Mouse (Mus musculus): ENCODE data around the gene Fbxl2.
"Not testable (repeated sequence)": the region's sequence is repeated elsewhere in the genome, so short reads cannot be mapped to it uniquely, and the experiment has no call there.

Fbxl2 gene

DNA sequence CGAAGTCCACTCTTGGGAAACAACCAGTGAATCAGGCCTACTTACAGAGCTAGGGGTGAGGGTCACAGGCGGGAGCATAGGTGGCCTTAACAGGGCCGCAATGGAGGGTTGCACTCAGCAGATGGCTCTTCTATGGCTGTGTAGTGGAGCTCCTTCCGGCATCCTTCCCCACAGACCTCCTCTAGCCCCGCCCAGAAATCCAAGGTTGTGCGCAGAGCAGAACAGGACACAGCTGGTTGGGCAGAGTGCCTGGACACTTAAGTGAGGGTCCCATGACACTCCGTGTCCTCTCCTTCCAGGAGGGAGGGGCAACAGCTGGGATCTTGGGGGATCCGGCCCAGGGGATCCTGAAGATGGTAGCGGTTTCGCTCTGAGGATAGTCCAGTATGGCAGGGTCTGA, at the start of gene Fbxl2:
Gene Fbxl2 (minus strand): TSS at position 164 of the 400 bp plus-strand sequence.
- no peak for DNase-seq (ENCODE audit: low spot score)

DNA sequence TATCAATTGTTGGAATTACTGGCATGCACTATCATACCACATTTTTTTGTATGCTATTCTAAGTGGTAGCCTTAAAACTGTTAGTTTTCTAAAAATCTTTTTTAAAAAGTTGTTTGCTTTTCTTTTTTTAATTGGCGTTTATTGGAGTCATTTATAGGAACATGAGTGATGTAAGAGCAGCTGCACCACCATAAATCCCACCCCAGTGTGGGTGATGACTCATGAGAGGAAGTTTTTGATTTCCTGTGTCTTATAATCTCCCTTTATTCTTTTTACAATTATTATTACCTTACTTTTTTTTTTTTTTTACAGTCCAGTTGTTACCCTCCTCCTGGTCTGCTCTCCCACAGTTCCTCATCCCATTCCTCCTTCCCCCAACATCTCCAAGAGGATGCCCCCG, 48.9 kb upstream of the Fbxl2 start:
- no peak for DNase-seq (ENCODE audit: low spot score)

DNA sequence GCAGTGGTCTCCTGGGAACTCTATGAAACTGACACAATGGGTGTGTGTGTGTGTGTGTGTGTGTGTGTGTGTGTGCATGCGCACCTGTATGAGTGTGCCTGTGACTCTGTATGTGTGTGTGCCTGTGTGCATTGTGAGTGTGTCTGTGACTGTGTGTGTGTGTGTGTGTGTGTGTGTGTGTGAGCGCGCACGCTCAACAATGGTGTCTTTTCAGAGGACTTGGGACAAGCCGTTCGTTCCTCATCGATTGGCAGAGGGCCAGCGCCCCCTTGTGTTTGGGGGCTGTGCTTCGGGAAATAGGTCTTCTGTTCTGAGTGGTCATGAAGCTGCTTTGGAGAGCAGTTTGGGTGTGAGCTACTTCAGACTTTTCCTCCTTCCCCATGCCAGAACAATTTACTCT, 46.2 kb upstream of the Fbxl2 start:
- DNase-seq (ENCODE audit: low spot score), result peak; percentile 82

DNA sequence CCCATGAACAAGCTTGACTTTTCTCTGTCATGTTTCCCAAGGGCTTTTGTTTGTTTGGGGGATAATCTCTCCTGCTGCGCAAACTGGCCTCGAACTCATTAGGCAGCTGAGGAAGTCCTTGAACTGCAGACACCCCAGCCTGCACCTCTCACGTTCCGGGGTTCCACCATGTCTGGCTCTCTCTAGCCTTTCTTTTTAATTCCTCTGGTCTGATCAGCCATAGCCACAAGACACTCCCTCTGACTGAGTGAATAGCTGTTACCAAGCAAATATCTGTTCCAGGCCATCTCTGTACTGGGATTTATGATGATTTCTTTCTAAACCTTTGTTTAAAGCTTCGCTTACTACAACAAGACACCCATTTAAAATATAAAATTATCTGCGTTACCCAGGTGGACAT, 42.9 kb upstream of the Fbxl2 start:
- not testable (repeated sequence) for DNase-seq (ENCODE audit: low spot score)

DNA sequence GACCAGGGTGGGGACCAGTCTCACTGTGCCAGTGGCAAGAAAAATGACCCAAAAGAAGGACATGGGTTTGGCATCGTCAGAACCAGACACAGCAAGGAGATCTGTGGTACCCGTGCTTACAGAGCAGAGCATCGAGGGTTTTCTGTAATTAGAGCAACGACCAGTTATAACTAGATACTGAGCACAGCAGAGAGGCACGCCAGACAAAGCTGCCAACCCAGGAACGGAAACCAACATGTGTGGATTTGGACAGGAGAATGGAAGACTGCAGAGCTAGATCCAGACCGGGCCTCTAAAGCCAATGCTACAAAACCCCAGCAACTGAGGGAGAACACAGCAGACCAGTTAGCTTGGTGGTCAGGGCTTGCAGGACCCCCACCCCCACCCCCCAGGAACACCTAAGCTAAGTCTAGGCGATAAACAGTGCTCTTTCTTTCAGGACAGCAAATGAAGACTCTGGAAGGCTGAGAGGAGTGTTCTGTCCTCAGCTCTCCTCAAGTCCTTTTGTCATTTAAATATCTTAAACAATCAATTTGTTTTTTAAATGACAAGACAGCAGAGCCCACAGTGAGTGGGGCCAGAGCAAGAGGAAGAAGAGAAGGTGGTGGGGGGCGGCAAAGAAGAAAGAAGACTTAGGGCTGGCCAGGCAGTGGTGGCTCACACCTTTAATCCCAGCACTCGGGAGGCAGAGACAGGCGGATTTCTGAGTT, 41.3 kb upstream of the Fbxl2 start:
- DNase-seq (ENCODE audit: low spot score), result no peak

DNA sequence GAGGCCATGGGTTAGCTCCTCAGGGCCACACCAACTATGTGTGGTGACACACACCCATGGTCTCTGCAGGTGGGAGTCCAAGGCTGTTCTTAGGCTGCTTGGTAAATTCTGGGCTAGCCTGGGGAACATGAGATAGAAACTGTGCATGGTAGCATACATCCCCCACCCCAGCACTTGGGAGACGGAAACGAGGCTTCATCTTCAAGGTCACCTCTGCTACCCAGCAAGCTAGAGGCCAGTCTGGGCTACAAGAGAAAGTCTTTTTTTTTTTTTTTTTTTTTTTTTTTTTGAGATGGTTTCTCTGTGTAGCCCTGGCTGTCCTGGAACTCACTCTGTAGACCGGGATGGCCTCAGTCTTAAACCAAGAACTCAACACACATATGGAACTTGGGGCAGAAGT, 40.4 kb upstream of the Fbxl2 start:
- no peak for DNase-seq (ENCODE audit: low spot score)

DNA sequence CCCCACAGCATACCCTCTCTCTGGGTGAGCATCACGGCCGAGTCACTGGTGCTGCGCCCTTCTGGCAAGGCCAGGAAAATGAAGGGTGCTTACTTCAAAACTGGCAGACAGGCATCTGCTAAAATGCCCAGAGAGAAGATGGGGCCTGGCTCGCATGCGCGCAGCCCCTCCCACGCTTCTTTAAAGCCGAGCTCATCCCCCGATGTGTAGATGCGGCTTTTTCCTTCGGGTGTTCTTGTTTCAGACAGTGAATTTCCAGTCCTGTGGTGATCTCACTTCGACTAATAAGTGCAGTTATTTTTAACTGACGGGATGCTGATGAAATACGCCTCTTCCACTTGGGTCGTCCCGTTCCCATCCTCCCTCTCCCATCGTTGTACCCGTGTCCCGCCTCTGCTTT, 27.7 kb upstream of the Fbxl2 start:
- no peak for DNase-seq (ENCODE audit: low spot score)

DNA sequence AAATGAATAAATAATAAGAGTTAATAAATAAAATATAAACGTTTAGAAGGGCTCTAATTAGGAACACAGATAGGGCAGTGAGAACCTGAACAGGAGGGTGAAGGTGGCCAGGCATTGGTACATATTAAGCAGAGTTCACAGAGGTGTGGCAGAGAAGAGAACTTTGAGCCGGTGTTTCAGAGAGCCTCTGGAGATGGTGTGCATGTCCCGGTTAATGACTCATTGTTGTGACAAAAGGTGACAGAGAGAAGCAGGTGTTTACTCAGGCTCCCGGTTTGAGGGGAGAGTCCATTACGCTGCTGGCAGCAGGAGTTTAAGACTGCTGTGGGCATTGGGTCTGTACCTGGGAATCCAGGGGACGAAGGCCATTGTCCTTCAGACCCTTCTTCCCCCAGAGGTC, 23.4 kb upstream of the Fbxl2 start:
- DNase-seq (ENCODE audit: low spot score), result no peak

DNA sequence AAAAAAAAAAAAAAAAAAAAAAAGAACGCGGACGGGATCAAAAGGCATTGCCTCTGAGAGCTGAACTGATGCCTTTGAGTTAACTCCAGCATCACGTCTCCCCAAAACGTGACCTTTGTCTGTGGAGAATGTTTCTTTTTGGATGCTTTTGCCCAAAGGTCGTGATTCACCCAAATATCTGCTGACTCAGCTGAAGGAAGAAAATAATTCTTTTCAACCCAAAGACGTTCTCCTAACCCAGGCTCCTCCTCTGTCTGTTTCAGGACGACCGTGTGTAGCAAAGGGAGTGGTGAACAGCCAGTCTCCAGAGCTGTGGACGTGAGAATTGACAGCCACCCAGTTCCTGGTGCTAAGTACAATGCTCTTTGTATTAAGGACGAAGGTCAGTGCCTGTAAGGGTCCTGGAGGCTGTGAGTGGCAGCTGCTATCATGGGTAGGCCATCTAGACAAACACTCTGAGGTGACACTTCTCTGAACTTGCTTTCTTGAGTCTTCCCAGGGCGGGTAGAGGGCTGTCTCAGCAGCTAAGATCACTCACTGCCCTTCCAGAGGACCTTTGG, 22.6 kb upstream of the Fbxl2 start:
- no peak for DNase-seq (ENCODE audit: low spot score)

DNA sequence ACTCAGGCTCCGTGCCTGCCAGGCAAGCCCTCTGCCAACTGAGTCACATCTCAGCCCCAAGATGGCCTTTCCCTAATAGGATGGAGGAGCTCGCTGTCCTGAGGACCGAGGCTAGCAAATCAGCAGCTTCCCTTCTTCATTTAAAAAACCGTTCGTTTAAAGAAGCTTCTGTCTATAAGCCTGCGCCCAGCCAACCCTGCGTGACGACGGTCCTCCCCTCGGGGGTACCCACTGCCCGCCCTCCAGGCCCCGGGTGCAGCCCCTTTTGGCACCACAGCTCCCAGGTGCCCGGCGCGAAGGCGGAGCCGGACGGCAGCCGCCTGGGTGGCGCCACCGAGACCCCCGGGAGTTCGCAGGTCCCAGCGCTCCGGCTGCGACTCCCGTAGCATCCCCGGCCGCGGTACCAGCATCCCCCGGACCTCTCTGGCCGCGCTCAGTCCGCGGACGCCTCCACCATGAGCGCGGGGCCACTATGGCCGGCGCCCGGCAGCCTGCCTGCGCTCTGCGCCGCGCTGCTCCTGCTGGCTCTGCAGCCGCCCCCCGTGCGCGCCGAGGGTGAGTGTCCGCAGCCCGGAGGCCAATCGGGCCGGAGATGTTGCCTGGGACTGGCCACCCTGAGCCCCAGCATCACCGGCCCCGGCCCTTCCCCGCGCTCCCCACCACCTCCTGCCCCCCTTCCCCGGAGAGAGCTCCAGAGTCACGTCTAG, 11.3 kb upstream of the Fbxl2 start, which contains the start of gene Susd5:
Gene Susd5 (plus strand): TSS at position 51 of the 707 bp plus-strand sequence.
- DNase-seq (ENCODE audit: low spot score), result peak; percentile 41

DNA sequence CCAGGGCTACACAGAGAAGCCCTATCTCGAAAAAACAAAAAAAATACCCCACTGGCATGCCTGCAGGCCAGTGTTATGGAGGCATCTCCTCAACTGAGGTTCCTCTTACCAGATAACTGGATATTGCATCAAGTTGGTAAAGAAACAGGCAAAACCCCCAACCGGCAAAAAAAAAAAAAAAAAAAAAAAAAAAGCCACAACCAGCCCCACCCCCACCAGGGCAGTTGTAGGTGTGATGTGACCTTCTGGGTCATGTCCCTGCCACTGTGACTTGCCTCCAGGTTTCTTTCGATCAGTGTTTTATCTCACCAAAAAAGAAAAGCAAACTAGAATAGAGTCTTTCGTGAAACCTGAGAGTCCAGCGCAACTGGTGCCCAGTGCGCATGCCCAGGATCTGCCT, 6.9 kb upstream of the Fbxl2 start:
- DNase-seq (ENCODE audit: low spot score), result no peak

DNA sequence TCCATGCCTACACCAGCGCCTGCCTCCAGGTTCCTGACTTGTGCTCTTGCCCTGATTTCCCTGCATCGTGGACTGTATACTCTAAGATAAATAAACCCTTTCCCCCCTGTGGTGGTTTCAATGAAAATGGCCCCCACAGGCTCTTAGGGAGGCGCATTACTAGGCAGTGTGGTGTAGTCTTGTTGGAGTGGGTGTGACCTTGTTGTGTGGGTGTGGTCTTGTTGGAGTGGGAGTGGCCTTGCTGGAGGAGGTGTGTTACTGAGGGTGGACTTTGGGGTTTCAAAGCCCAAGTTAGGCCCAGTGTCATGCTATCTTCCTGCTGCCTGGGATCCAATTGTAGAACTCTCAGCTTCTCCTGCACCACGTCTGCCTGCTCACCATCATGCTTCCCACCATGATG, 6.0 kb upstream of the Fbxl2 start:
- DNase-seq (ENCODE audit: low spot score), result no peak

DNA sequence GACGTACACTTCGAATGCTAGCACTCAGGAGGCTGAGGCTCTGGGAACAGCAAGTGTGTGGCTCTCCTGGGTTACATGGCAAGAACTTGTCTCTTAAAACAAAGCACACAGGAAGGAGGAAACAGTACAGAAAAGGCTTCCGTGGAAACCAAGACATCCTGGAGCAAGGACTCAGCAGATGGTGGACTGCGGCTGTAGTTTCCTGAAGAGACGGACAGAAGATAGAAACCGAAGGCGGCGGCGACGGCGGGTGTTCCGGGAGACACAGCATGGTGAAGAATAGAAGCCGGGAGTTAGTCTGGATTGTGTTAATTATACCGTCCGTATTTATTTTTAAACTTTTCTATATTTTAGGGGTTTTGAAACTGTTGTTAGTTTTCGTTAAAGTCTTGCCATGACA, 4.8 kb upstream of the Fbxl2 start:
- no peak for DNase-seq (ENCODE audit: low spot score)

DNA sequence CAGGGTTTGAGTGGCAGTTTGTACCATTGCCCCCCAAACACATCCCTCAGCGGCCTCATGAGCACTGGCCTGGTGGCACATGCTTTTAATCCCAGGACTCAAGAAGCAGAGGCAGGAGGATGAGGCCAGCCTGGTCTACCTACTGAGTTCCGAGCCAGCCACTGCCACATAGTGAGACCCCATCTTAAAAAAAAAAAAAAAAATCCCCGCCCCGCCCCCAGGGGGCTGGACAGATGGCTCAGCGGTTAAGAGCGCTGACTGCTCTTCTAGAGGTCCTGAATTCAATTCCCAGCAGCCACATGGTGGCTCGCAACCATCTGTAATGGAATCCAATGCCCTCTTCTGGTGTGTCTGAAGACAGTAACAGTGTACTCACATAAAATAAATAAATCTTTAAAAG, 4.1 kb upstream of the Fbxl2 start:
- DNase-seq (ENCODE audit: low spot score), result no peak

DNA sequence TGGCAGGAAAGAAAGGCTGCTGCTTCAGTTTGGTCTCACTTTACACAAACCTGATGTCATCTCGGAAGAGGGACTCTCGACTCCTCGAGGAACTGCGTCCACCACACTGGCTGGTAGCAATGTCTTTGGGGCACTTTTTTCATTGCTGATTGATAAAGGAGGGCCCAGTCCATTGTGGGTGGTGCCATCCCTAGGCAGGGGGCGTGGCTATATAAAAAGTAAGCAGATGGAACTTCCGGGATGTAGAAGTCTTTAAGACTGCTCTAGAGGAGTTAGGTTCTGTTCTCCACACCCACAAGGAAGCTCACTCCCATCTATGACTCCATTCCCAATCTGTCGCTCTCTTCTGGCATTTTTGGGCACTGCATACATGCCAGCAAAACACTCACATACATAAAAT, 685 bp upstream of the Fbxl2 start:
- DNase-seq (ENCODE audit: low spot score), result no peak

DNA sequence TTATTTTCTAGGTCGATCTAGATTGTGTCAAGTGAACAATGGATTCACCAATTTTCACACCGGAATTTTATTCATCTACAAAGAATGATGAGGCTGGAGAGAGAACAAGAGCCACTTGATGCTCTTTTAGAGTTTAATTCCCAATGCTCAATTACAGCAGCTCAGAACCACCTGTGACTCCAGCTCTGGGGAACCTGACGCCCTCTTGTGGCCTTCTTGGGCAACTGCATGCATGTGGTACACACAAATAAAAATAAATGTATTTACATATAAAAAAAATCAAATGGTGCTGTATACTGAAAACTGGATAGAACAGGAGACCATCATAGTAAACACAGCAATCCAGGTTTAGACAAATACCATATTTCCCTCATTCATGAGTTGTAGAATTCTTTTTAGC, 1.5 kb downstream of the Fbxl2 start:
- DNase-seq (ENCODE audit: low spot score), result peak; percentile 33

DNA sequence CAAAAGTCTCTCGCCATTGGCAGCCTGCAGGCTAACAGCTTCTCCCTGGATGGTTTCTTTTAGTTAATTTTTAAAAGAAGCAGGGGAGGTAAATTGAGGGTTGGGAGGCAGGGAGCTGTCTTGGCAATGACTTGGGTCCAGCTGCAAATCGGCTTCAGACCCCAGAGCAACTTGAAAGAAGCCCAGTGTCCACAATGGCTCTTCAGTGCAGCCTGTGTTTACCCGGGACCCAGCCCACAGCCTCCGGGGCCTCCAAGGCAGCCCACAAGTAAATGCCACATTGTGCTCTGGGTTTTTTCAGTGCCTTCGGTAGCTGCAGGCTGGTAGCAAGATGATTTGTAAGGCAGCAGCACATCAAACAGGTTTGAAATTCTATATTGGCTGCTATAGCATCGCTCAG, 3.5 kb downstream of the Fbxl2 start:
- peak; percentile 12 for DNase-seq (ENCODE audit: low spot score)

DNA sequence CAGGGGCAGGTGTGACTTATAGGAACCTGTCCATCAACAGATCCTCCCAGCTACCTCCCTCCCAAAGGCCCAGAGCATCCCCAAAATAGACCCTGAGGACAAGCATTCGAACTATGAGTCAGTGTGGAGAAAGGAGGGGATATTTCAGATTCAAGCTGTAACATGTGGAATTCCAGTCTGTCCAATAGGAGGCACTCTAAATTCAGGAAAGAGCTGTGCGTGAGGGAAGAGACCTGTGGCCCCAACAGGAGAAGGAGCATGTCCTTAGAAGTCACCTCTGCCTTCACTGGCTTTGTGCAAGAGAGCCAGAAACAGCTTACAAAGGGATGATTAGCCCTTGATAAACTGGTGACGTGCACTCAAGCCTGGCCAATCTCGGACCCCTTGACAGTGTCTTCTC, 5.0 kb downstream of the Fbxl2 start:
- DNase-seq (ENCODE audit: low spot score), result peak; percentile 9

DNA sequence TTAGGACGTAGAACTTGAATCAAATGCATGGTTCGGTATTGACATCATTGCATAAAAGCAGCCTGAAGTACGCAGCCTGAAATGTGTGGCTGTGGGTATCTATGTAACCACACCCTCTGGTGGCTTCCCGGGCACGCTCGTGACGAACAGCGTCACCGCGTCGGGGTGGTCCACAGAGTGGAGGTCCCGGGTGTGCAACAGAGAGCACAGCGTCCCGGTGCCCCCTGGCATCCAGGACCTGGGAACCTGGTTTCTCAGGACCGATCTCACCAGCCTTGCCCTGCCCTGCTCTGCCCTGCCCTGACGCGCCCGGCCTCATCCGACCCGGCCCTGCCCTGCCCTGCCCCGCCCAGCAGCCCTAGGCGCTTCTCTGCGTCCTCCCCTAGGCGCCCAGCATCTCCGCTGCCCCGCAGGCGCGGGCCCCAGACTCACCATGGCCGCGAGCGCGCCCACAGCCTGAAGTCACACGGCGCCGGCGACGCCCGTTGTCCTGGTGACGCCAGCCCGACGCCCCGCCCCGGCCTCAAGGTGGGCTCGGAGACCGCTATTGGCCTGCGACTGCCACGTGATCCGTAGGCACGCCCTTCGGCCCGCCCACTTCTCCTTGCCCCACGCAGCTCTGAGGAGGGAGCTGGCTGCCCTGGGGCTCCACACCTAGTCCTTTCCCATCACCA, 19.6 kb downstream of the Fbxl2 start:
- DNase-seq (ENCODE audit: low spot score), result peak; percentile 94

DNA sequence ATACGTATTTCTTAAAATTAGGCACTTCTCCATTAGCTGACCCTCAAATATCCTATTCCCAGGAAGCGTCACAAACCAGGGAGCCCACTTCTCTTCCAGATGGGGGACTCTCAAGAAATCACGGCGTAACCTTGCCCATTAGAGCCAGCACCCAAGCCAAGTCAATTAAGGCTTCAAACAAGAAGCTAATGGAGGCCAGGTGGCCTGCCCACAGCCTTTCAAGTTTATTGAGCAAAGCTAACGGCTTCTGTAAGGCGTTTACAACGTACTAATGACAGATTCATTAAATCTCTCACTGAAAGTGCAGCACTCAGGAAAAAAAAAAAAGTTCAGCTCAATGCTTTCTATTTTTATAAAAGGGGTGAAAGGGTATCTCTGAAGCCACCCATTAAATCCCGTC, 20.1 kb downstream of the Fbxl2 start:
- DNase-seq (ENCODE audit: low spot score), result peak; percentile 66

DNA sequence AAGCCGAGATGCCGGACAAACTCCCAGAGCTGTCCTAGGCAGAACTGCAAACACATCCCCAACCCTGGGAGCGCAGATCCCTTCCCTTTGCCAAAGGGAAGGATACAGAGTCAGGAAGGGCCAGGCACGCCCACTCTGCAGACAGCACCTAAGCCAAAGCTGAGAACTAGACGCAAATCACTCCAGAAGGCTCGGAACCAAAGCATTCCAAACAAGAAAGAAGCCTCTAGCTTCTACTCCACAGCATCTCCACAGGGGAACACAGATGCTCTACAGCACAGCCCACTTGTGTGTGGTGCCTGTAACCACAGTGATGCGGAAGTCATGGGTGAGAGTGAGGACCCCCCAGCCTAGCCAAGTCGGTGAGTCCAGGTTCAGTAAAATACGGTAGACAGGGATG, 20.8 kb downstream of the Fbxl2 start:
- DNase-seq (ENCODE audit: low spot score), result peak; percentile 16

DNA sequence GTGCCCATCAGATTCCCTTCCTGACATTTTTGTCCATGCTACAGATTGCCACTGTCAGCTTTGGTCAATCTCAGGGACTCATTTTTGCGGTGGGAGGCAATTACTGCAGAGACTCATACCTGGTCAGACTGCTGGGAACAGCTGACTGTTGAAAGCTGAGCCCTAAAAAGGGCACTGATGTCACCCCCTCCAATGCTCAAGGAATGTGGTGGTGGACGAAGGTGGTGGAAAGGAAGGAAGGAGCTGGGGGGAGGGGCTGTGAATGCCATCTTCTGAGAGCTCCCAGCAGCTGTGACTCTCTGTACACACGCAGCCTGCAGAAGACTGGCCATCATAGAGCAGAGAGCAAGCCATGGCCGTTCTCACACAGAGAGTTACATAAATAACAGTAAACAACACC, 23.9 kb downstream of the Fbxl2 start:
- DNase-seq (ENCODE audit: low spot score), result no peak
